Mouse (Mus musculus): Measurements from ENCODE around the gene Fundc1.
"Not testable (repeated sequence)": the region's sequence is repeated elsewhere in the genome, so short reads cannot be mapped to it uniquely, and the experiment has no call there.

The Fundc1 gene

GRCm38 (mm10) chrX:17571621-17572459, at the start of gene Fundc1:
Gene Fundc1, minus strand, starts transcription at chrX:17572325.
- peak; percentile 100 for DNase-seq

- no peak for DNase-seq
Measured at GRCm38 (mm10) chrX:17611253-17611652, 39.1 kb upstream of the Fundc1 start.

- DNase-seq: no peak
Measured at GRCm38 (mm10) chrX:17608763-17609162, 36.6 kb upstream of the Fundc1 start.

GRCm38 (mm10) chrX:17607668-17608067, 35.5 kb upstream of the Fundc1 start:
- peak; percentile 88 for DNase-seq

GRCm38 (mm10) chrX:17593331-17593730, 21.2 kb upstream of the Fundc1 start:
- DNase-seq: no peak

- DNase-seq: peak; percentile 98
Measured at GRCm38 (mm10) chrX:17590745-17591144, 18.6 kb upstream of the Fundc1 start.

GRCm38 (mm10) chrX:17571271-17571620, 879 bp downstream of the Fundc1 start:
- no peak for DNase-seq

GRCm38 (mm10) chrX:17568670-17569069, 3.5 kb downstream of the Fundc1 start:
- DNase-seq: no peak

GRCm38 (mm10) chrX:17565743-17566142, 6.4 kb downstream of the Fundc1 start:
- no peak for DNase-seq

- DNase-seq: no peak
Measured at GRCm38 (mm10) chrX:17564732-17565131, 7.4 kb downstream of the Fundc1 start.

- DNase-seq: no peak
Measured at GRCm38 (mm10) chrX:17558746-17559145, 13.4 kb downstream of the Fundc1 start.

- no peak for DNase-seq
Measured at GRCm38 (mm10) chrX:17554488-17554887, 17.6 kb downstream of the Fundc1 start.

- not testable (repeated sequence) for DNase-seq
Measured at GRCm38 (mm10) chrX:17551586-17551985, 20.5 kb downstream of the Fundc1 start.

GRCm38 (mm10) chrX:17547143-17547806, 24.9 kb downstream of the Fundc1 start:
- peak; percentile 90 for DNase-seq

- DNase-seq: peak; percentile 83
Measured at GRCm38 (mm10) chrX:17544860-17545492, 27.1 kb downstream of the Fundc1 start.

- no peak for DNase-seq
Measured at GRCm38 (mm10) chrX:17537701-17538100, 34.4 kb downstream of the Fundc1 start.

- DNase-seq: peak; percentile 96
Measured at GRCm38 (mm10) chrX:17527008-17527407, 45.1 kb downstream of the Fundc1 start.

GRCm38 (mm10) chrX:17521221-17521716, 50.9 kb downstream of the Fundc1 start:
- no peak for DNase-seq

GRCm38 (mm10) chrX:17520086-17520485, 52.0 kb downstream of the Fundc1 start:
- DNase-seq: peak; percentile 97

GRCm38 (mm10) chrX:17514012-17514411, 58.1 kb downstream of the Fundc1 start:
- DNase-seq: peak; percentile 5

GRCm38 (mm10) chrX:17512021-17512602, 60.0 kb downstream of the Fundc1 start:
- peak; percentile 85 for DNase-seq

All from heart, adult 11 months (tissue).